Mouse (Mus musculus) thymus, postnatal 36 days (tissue): ENCODE data around the gene A730009L09Rik.

ENCODE experiments used
- DNase-seq, 2 experiments: peaks; one replicate each; pipeline ENCODE4 v3.0.0; 2022; ENCODE audit warnings: mixed read lengths in 2 of 2

The A730009L09Rik gene

DNA sequence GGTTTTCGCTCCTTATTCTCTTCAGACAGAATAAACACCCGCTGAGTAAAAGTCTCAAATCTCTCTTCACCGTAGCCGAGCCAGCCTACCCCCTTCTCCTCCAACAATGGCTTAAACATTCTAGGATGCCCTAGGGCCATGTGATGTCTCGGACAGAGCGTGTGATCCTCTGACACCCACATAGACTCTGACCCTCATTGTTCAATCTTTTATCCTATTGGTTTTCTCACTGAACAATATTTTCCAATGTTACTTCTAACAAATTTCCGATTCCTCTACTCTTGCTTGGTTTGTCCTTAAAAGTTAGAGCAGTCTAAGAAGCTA is 45.3 kb downstream of the A730009L09Rik start:
- no peak for DNase-seq
